Mouse (Mus musculus) hindbrain, embryonic 13.5 days (tissue): ENCODE measurements around the gene Runx2. TPM values are rescaled to one million over a fixed set of nuclear protein-coding genes. Genes with fewer than 3 reads are reported as not detected.

ENCODE experiments used
- ATAC-seq: fragments of 200-750 bp; cut with Nextera tagmentation; 2 replicates; pipeline ENCODE4 v1.8.0; 2017; ENCODE audit warnings: moderate TSS enrichment; ENCODE audit not compliant: low FRiP score
- H3K27ac ChIP-seq: fragments of 300-500 bp; sonication (generic); 2 replicates; pipeline ENCODE4 v1.5.1; 2015; ENCODE audit warnings: inconsistent platforms, mild to moderate bottlenecking, moderate library complexity
- H3K27me3 ChIP-seq: fragments of 300-500 bp; sonication (generic); 2 replicates; pipeline ENCODE4 v1.6.1; 2015; ENCODE audit warnings: mild to moderate bottlenecking, inconsistent platforms
- H3K36me3 ChIP-seq: fragments of 300-500 bp; sonication (generic); 2 replicates; pipeline ENCODE4 v1.6.1; 2015; ENCODE audit warnings: mild to moderate bottlenecking, inconsistent platforms
- H3K4me1 ChIP-seq: fragments of 300-500 bp; sonication (generic); replicated peaks from 2 replicates; pipeline ENCODE4 v1.6.1; 2015; ENCODE audit warnings: inconsistent platforms
- H3K4me2 ChIP-seq: fragments of 300-500 bp; sonication (generic); 2 replicates; pipeline ENCODE4 v1.6.1; 2015; ENCODE audit warnings: inconsistent platforms, mild to moderate bottlenecking, moderate library complexity
- H3K4me3 ChIP-seq: fragments of 300-500 bp; sonication (generic); 2 replicates; pipeline ENCODE4 v1.5.1; 2015; ENCODE audit warnings: mild to moderate bottlenecking, inconsistent platforms
- H3K9ac ChIP-seq: fragments of 300-500 bp; sonication (generic); 2 replicates; pipeline ENCODE4 v1.6.1; 2015; ENCODE audit warnings: mild to moderate bottlenecking, inconsistent platforms
- H3K9me3 ChIP-seq: fragments of 300-500 bp; sonication (generic); 2 replicates; pipeline ENCODE4 v1.6.1; 2016; ENCODE audit warnings: inconsistent platforms
- WGBS: fragments of 180-500 bp; shearing (Covaris S2); methylation state at CpG from one replicate; pipeline ENCODE4 v1.1.7; 2015; 5-methylcytosine and 5-hydroxymethylcytosine counted together
- polyA plus RNA-seq: library from polyadenylated mRNA; unstranded; fragments of >200 nt; fragmentation: Nextera tagmentation; extraction: Ambion mirVana; gene quantifications from 2 replicates; pipeline ENCODE4 v1.2.1, GENCODE M21; 2015

The Runx2 gene
- polyA plus RNA-seq, 1 experiment from 2014 or later, result 0.62 TPM

DNA sequence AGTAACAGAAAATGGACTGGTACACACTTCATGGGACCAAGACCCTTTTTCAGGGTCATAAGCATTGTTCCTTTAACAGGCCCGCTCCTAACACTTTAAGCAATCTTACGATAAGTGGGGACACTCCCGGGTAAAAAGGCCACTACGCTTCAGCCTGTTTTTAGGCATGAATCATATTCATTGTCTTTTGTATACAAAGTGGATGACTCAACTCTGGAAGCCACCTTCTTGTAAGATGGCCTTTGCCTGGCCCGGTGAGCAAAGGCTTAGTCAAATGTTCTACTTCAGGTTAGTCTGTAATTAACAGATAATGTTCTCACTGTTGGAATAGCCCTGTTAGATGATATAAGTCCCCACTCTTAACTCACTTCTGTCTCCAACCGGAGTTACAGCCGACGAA, 338.7 kb downstream of the Runx2 start:
- ATAC-seq, result no peak
- no peaks in the 10 kb centered on the region for H3K9me3 ChIP-seq
- no peak overlapping the region for H3K9ac ChIP-seq
- no peak overlapping the region for H3K4me3 ChIP-seq
- peaks cover 3% of the 10 kb centered on the region; the same call in 1 of the 2 replicates for H3K27me3 ChIP-seq
- 96% methylated on average over 8 of the region's 8 CpGs for WGBS
- H3K36me3 ChIP-seq, result no peaks in the 10 kb centered on the region
- no peak overlapping the region for H3K4me2 ChIP-seq
- no peaks in the 10 kb centered on the region for H3K4me1 ChIP-seq
- H3K27ac ChIP-seq, result no peak overlapping the region

DNA sequence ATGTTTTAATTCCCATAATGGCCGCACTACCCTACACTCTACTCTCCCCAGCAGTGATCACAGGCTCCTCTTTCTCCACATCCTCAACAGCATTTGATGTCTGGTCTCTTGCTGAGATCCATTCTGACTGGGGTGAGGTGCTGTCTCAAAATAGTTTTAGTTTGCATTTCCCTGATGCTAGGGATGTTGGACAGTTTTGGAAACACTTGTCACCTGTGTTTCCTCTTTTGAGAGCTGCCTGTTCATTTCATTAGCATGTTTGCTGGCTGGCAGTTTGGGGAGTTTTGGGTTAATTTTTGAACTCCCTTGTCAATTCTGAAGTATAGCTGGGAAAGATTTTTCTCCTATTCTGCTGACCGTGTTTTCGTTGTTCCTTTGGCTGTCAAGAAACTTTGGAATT, 340.3 kb downstream of the Runx2 start:
- Histone ChIP-seq H3K36me3 (no peaks in the 10 kb centered on the region), H3K9ac (no peak overlapping the region), H3K9me3 (no peaks in the 10 kb centered on the region), H3K4me2 (no peak overlapping the region), H3K27me3 (peaks cover 3% of the 10 kb centered on the region; the same call in 1 of the 2 replicates), H3K27ac (no peak overlapping the region), H3K4me3 (no peak overlapping the region), H3K4me1 (no peaks in the 10 kb centered on the region)
- 78% methylated on average over 3 of the region's 3 CpGs for WGBS
- ATAC-seq, result no peak

DNA sequence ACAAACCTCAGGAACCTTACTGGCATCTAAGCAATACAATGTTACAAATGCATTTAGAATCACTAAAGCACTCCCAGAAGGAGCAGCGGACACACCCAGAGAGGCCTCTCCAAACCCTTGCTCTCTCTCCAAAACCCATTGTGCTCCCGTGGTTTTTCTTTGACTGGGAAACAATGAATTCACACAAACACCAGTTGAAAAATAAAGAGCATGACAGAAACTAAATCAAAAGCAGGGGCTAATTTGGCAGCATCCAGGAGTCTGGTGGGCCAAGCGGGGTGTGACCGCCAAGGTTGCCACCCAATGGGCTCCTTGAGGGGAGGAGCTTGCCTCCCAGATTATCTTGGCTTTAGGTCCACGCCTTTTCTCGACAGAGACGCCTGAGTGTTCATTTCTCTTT, 341.9 kb downstream of the Runx2 start:
- Histone ChIP-seq H3K27me3 (peaks cover 3% of the 10 kb centered on the region; the same call in 1 of the 2 replicates), H3K9ac (no peak overlapping the region), H3K4me3 (no peak overlapping the region), H3K4me1 (no peaks in the 10 kb centered on the region), H3K9me3 (no peaks in the 10 kb centered on the region), H3K36me3 (no peaks in the 10 kb centered on the region), H3K4me2 (no peak overlapping the region), H3K27ac (no peak overlapping the region)
- no peak for ATAC-seq
- 57% methylated on average over 7 of the region's 7 CpGs for WGBS

DNA sequence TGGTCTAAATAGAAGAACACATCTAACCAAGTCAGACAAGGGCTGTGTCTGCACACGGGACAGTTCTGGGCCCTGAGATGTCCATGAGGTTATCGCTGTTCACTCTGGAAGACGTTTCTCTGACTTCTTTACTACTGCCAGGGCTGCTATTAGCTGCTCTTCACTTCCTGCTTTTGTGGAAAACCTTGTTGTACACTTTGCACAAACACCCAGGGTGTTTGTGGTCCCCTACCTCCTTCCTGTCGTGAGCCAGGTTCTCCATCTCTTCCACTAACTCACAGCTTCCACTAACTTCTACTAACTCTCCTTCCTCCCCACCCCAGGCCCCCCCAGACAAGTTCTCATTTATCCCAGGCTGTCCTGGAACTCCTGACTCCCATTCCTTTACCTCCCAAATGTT, 350.9 kb downstream of the Runx2 start:
- 78% methylated on average over 4 of the region's 4 CpGs for WGBS
- no peaks in the 10 kb centered on the region for H3K4me1 ChIP-seq
- no peak overlapping the region for H3K9ac ChIP-seq
- H3K9me3 ChIP-seq, result no peaks in the 10 kb centered on the region
- H3K27me3 ChIP-seq, result no peaks in the 10 kb centered on the region
- no peak overlapping the region for H3K4me3 ChIP-seq
- no peak overlapping the region for H3K27ac ChIP-seq
- ATAC-seq, result no peak
- H3K36me3 ChIP-seq, result no peaks in the 10 kb centered on the region
- H3K4me2 ChIP-seq, result no peak overlapping the region

DNA sequence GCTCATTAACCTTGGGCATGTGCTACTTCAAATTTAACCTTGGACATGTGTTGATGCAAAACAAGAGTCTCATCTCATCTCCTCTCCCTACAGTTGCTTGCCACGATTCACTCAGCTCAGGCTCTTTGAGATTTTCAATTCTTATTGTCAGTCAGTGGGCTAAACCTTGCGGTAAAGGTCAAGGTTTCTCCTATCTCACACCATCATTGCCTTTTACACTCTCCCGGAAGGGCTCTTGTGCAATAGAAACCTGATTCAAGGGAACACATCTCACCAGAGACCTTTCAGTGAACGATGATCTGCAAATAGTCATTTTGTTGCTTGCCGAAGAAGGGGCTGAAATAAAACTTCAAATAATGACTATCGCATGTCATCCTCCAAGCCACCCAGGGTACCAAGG, 354.4 kb downstream of the Runx2 start:
- H3K36me3 ChIP-seq, result no peaks in the 10 kb centered on the region
- no peak overlapping the region for H3K9ac ChIP-seq
- no peaks in the 10 kb centered on the region for H3K9me3 ChIP-seq
- no peaks in the 10 kb centered on the region for H3K27me3 ChIP-seq
- no peak overlapping the region for H3K27ac ChIP-seq
- H3K4me2 ChIP-seq, result no peak overlapping the region
- 93% methylated on average over 6 of the region's 6 CpGs for WGBS
- ATAC-seq, result no peak
- H3K4me1 ChIP-seq, result no peaks in the 10 kb centered on the region
- H3K4me3 ChIP-seq, result no peak overlapping the region

DNA sequence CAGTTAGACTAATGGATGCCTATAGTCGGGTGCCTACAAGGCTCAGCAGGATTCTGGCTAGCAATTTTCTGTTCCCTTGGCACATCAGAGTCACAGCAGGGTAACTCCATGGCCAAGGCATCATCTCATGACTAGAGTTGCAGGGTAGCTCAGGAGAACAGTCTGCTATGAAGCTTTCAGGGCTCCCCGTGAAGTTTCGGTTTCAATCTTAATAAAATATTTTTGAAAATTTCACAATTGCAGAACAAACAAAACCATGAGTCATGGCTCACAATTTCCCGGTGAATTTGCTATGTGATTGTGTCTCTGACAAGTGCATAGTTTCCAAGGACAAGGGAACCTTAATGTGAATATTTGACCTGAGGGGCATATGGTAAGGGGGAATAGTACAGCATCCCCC, 355.6 kb downstream of the Runx2 start:
- ATAC-seq, result no peak
- WGBS, result 92% methylated on average over 4 of the region's 4 CpGs

DNA sequence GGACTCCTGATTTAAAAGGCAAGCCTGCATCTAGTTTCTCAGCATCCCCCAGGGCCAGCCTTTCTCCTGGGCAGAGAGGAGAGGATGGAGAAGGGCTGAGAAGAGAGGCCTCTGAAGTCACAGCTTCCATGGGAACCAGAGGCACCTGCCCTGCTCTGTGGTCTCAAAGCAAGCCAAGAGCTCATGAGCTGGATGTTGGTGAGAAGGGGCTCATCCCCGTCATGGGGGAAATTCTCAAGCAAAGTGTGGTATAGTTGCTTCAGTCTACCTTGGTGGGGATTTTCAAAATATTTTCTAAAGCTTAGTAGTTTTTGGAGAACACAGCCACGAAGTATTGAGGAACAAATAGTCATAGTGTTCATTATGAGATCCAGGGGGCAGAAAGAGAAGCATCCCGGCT, 357.9 kb downstream of the Runx2 start:
- H3K27ac ChIP-seq, result no peak overlapping the region
- no peak overlapping the region for H3K4me2 ChIP-seq
- H3K9me3 ChIP-seq, result no peaks in the 10 kb centered on the region
- no peak for ATAC-seq
- no peaks in the 10 kb centered on the region for H3K36me3 ChIP-seq
- 79% methylated on average over 3 of the region's 3 CpGs for WGBS
- H3K4me3 ChIP-seq, result no peak overlapping the region
- H3K27me3 ChIP-seq, result no peaks in the 10 kb centered on the region
- H3K4me1 ChIP-seq, result no peaks in the 10 kb centered on the region
- no peak overlapping the region for H3K9ac ChIP-seq

More for the DNA sequence above, 355.6 kb downstream of the Runx2 start:
- Histone ChIP-seq H3K4me1 (no peaks in the 10 kb centered on the region), H3K27ac (no peak overlapping the region), H3K9me3 (no peaks in the 10 kb centered on the region), H3K4me3 (no peak overlapping the region), H3K27me3 (no peaks in the 10 kb centered on the region), H3K9ac (no peak overlapping the region), H3K36me3 (no peaks in the 10 kb centered on the region), H3K4me2 (no peak overlapping the region)

DNA sequence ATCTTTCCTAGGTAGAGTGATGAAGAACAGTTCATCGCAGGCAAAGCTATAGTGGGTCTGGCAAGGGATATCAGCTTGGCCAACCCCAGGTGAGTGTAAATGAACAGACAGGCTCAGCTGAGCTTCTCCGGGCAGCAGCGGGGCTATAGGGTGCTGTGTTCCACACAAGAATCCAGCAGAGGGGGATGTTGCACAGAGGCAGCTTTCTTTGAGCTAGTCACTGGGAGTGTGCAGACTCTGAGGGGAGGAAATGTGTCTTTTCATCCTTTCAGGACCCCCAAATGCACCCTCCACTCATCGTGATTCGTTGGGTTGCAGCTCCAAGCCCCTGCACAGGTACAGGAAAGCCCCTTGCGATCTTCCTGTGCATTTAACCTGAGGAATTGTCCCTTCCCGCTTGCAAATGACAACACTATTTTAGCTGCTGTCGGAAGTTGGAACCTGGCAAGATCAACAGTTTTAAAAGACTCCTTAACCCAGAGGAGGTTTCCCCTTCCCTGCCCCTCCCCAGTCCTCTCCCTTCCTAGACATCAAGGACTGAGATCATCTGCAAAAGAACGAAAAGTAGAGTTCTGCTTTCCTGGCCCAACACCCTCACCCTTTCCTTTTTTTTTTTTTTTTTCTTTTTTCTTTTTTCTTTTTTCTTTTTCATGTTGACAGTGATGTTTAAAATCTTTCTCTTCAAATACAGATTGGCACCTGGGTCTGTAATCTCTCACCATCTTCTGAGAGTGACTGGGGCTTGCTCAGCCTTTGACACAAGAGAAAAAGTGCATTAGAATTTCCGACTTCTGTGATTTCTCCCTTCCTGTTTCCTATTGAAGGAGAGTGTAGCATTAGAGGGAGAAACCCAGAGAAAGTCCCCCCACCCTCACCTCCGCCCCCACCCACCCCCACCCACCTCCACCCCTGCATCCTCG, 358.7 kb downstream of the Runx2 start:
- no peaks in the 10 kb centered on the region for H3K27me3 ChIP-seq
- H3K4me3 ChIP-seq, result no peak overlapping the region
- no peaks in the 10 kb centered on the region for H3K36me3 ChIP-seq
- 34% methylated on average over 12 of the region's 12 CpGs for WGBS
- H3K9me3 ChIP-seq, result no peaks in the 10 kb centered on the region
- H3K4me2 ChIP-seq, result no peak overlapping the region
- no peaks in the 10 kb centered on the region for H3K4me1 ChIP-seq
- peak; percentile 73; the same call in 1 of the 2 replicates for ATAC-seq
- H3K27ac ChIP-seq, result no peak overlapping the region
- no peak overlapping the region for H3K9ac ChIP-seq

DNA sequence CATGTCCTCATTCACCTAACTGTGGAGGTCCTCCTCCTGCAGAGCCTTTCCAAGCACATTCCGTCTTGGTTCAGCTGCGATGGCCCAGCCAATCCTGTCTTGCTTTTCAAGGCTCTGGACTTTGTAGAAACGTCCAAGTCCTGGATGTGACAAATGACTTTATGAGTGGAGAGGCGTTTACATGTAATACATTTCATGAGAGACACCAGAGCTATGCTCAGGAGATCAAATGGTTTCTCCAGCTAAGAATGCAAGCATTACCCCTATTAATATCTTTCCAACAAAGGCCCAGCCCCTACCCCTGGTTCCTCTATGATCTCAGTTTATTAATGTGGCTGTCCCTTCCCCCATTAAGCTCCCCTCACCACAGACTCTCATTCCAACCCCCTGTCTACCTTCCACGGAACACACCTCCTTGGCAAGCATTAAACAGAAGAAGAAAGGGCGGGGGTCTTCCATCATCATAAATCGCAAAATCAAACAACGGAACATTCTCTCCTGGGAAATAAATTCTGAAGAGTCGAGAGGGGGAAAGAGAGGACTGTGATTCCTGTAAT, 364.6 kb downstream of the Runx2 start:
- H3K4me3 ChIP-seq, result no peak overlapping the region
- no peaks in the 10 kb centered on the region for H3K4me1 ChIP-seq
- H3K9me3 ChIP-seq, result no peaks in the 10 kb centered on the region
- H3K27me3 ChIP-seq, result no peaks in the 10 kb centered on the region
- no peaks in the 10 kb centered on the region for H3K36me3 ChIP-seq
- ATAC-seq, result no peak
- H3K4me2 ChIP-seq, result no peak overlapping the region
- H3K9ac ChIP-seq, result no peak overlapping the region
- 79% methylated on average over 9 of the region's 9 CpGs for WGBS
- no peak overlapping the region for H3K27ac ChIP-seq

Other genes starting within 250 kb of the Runx2 start
- gene Supt3, start 37.6 kb downstream of the Runx2 start, polyA plus RNA-seq, result 22.0 and 22.2 TPM in 2 replicates